Mouse (Mus musculus) adrenal gland, postnatal 4 days (tissue): Measurements from ENCODE around the gene Kcnk2. TPM values are rescaled to one million over a fixed set of nuclear protein-coding genes. Genes with fewer than 3 reads are reported as not detected.

Experiments
- DNase-seq, 2 experiments: peaks; one replicate each; pipeline ENCODE4 v3.0.0; 2021 to 2022; ENCODE audit warnings: low spot score in 2 of 2, mixed read lengths in 2 of 2
- long read RNA-seq, 2 experiments: library from polyadenylated mRNA; stranded (forward); transcript quantifications; one replicate each; pipeline ENCODE4 v2.0.0; 2021
- total RNA-seq, 2 experiments: library from RNA; stranded (reverse); gene quantifications; 2 replicates each; pipeline ENCODE4 v1.2.3; 2021

The Kcnk2 gene
- 10 to 100 TPM; 22.9 to 29.2 TPM for total RNA-seq
- long read RNA-seq, experiment 1, transcript Kcnk2-209 (7 exons, 1,373 nt): major isoform, 10 of 18 reads
- long read RNA-seq, experiment 1, partial matches to known transcripts: 4 of 18 reads
- long read RNA-seq, experiment 1, other reads (novel, unspliced or antisense): 2 of 18 reads
- long read RNA-seq, experiment 2, transcript Kcnk2-209 (7 exons, 1,373 nt): major isoform, 14 of 56 reads
- long read RNA-seq, experiment 2, partial matches to known transcripts: 4 of 56 reads
- long read RNA-seq, experiment 2, other reads (novel, unspliced or antisense): 32 of 56 reads

- no peak for DNase-seq
These were observed at the start of gene Kcnk2 for GRCm38 (mm10) chr1:189402223-189402943. TSS of gene Kcnk2 (minus strand) at chr1:189402273.

GRCm38 (mm10) chr1:189440741-189441140, 38.7 kb upstream of the Kcnk2 start:
- DNase-seq: no peak

DNA sequence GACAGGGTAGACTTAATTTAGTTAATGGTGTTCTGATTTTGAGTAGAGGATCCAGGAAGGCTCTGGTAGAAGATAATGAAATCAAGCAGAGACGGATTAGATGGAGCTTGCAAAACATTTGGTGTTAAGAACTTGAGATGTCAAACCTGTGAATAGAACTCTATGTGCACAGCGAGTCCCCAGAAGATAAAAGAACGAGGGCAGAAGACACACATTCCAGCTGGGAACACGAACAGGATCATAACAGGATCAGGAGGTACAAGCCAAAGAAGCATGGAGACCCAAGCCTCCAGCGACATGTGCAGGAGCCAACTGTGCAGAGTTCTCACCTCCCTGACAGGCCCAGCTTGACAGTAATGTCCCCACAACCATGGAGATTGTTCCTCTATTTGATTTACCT, 35.1 kb upstream of the Kcnk2 start:
- no peak for DNase-seq

- no peak for DNase-seq
These were observed 33.4 kb upstream of the Kcnk2 start for GRCm38 (mm10) chr1:189435452-189435851.

DNA sequence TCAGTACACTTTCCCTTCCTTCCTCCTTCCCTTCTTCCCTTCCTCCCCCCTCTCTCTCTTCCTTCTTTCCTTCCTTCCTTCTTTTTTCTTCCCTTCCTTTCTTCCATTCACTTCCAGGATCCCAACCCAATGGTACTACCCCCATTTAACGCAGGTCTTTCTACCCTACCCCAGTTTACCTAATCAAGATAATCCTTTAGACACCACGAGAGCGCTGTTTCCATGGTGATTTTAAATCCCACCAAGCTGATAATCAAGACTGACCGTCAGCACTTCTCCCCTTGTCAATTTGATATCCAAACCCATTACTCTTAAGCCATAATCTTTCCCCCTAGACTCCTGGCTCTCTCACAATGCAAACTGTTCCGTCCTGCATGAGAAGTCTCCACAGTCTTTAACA, 29.4 kb upstream of the Kcnk2 start:
- DNase-seq: no peak

DNA sequence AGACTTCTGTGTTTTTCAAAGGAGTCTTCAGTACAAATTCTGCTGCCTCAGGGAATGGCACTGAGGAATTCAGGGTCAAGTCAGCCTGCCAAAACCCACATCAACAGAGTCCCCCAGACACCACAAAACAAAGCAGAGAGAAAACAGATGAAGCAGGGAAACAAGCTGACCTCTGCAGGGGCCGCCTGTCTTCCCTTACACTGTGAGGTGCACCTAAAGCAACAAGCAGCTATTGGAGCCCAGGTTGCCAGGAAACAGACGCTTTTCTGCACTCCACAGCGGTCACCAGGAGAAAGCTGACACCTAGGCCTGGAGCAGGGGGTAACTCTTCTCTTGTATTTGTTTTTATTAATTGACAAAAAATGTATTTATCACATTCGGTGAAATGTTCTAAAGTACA, 28.5 kb upstream of the Kcnk2 start:
- no peak for DNase-seq

GRCm38 (mm10) chr1:189429566-189429965, 27.5 kb upstream of the Kcnk2 start:
- no peak for DNase-seq

GRCm38 (mm10) chr1:189426252-189426651, 24.2 kb upstream of the Kcnk2 start:
- no peak for DNase-seq

- no peak for DNase-seq
These were observed 17.8 kb upstream of the Kcnk2 start for GRCm38 (mm10) chr1:189419914-189420313.

GRCm38 (mm10) chr1:189409906-189410305, 7.8 kb upstream of the Kcnk2 start:
- DNase-seq: no peak

- no peak for DNase-seq
These were observed 3.1 kb upstream of the Kcnk2 start for GRCm38 (mm10) chr1:189405221-189405620.

GRCm38 (mm10) chr1:189403546-189403945, 1.5 kb upstream of the Kcnk2 start:
- DNase-seq: no peak

DNA sequence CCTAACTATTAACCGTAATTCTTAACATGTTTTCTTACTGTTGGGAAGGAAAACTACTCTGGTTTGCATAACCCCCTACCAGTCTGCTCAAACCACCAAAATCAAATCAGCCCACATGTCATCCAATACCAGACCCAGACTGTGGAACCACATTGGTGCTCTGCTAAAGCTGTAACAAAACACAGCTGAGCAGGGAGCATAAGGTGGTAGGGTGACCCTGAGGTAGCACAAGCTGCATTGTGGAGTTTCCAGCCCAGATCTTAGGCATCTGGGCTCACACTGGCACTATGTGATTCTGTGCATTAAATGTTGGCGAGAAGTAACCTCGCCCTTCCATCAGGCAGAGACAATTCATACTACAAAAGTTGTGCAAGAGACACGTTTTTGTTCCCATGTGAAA, 1.1 kb upstream of the Kcnk2 start:
- no peak for DNase-seq

GRCm38 (mm10) chr1:189386848-189387247, 15.2 kb downstream of the Kcnk2 start:
- DNase-seq: no peak

DNA sequence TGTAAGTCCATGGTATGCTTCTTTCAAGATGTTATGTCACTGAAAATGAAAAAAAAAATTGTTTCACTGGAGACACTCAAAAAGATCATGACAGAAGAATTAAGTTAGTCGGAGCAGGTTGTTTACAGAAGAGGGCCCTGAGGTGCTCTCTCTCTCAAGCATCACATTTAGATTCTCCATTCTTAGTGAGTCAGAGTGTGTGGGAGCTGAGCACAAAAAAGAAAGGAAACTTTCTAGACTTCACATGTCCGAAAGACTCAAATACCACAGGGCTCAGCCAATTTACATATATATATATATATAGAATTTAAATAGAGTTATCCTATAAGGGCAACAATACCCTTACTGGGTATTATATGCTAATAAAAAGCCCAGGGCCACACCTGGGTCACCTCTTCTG, 15.9 kb downstream of the Kcnk2 start:
- no peak for DNase-seq

- DNase-seq: no peak
These were observed 34.4 kb downstream of the Kcnk2 start for GRCm38 (mm10) chr1:189367722-189368121.

- no peak for DNase-seq
These were observed 37.9 kb downstream of the Kcnk2 start for GRCm38 (mm10) chr1:189364188-189364587.

DNA sequence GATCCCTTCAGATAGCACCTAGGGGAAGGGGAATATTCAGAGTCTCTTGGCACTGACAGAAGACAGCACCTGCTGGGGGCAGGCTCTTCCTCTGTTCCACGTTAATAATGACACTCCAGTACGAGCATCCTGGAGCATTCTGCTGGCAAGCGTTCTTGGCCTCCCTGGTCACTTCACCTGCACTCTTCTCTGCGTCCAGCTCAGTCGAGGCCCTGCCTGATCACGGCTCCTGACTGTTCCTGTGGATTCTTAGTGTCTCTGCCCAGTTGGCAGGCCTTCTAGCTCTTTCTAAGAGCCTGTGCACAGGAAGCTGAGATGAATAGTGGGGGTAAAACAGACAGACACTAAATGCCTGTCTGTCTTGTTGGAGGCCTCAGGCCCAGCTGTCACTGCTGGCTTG, 39.5 kb downstream of the Kcnk2 start:
- DNase-seq: no peak

GRCm38 (mm10) chr1:189359699-189360098, 42.4 kb downstream of the Kcnk2 start:
- no peak for DNase-seq

DNA sequence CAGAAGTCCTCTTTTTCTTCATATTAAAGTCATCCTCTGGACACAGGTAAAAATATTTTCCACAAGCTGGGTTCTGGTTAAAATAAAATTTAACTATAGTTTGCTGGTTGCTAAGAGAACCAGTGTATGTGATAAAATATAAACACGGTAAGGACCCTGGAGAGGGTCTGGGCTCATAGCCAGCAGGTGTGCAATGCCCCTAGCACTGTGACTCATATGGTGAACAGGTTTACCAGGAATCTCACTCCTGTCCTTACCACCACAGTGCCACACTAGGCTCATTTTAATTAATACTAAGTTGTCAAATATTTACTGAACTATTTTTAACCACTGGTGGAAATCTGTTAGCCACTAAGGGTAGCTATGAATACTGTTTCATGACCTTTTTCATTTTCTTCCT, 48.2 kb downstream of the Kcnk2 start:
- no peak for DNase-seq

GRCm38 (mm10) chr1:189351804-189352203, 50.3 kb downstream of the Kcnk2 start:
- DNase-seq: no peak

DNA sequence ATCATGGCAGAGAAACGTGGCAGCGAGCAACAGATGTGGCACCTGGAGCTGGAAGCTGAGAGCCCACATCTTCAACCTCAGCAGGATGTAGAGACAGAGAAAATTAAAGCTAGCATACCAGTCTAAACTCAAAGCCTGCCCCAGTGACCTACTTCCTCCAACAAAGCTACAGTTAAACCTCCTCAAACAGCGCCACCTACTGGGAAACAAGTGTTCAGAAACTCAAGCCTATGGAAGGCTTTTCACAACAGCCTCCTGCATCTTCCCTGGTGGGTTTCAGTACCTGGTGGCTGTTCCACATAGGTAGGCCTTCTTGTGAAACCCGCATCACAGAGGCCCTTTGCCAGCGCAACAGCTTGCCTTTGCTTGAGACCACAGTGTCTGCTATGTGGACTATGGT, 52.9 kb downstream of the Kcnk2 start:
- DNase-seq: no peak

- no peak for DNase-seq
These were observed 56.9 kb downstream of the Kcnk2 start for GRCm38 (mm10) chr1:189345166-189345565.
